Mouse (Mus musculus): ENCODE results near the gene Olfr998. TPM values are rescaled to one million over a fixed set of nuclear protein-coding genes. Genes with fewer than 3 reads are reported as not detected.
"Not testable (repeated sequence)": the region's sequence is repeated elsewhere in the genome, so short reads cannot be mapped to it uniquely, and the experiment has no call there.

Olfr998 gene
- not detected in 2 replicates for total RNA-seq (2021)
- long read RNA-seq = 0 reads

DNA sequence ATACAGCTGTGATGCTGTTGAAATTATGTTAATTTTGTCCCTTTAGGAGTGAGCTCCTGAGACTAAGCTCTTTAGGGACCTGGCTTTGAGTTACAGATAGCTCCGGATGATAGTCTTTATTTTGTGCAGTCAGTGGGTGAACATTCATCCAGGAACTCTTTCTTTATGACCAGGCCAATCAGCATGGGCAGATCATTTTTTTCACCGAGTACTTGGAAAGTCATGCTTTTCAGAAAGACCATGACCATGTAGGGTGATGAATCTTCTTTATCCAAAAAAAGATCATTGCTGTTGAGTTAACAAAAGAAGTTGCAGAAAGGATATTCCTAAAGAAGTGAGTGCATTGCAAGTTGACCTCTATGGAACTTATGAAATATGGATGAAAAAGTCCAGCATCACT lies at the start of gene Olfr998:
Gene Olfr998, plus strand, starts transcription at position 301 of the 400 bp plus-strand sequence.
- DNase-seq = not testable (repeated sequence)

DNA sequence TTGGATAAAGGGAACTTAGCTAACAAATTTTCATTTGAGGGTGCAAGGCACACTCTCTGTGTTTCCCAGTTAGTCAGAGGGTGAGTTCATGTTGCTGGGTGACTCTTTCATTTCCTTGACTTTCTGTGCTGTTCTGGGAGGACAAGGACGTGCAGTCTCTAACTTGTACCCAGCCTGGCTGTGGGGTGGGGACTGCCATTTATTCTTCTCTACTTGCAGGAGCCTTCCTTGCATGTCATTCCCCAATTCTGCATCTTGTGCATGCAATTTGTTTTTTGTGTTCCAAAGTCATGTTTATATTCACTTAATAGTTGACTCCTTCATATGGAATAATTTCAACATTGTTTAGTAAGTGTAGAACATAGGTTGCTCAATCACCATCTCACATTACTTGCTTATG lies 33.9 kb upstream of the Olfr998 start:
- DNase-seq = no peak

DNA sequence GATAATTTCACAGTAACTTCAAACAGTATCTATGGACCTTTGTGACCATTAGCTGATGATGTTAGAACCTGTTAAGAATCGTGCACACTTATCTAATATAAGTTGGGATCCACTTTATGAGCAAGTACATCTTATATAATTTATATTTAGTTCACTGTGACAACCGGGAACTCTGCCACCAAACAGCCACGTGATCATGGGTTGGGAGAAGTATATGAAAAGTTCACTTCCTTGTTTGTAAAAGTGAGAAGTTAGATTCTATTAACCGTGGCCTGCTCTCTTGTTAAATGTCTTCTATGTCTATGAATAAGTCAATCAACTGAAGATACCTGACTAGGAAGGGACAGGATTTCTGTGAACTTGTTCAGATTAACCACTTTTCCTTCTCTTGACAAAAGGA lies 28.5 kb upstream of the Olfr998 start:
- no peak for DNase-seq

DNA sequence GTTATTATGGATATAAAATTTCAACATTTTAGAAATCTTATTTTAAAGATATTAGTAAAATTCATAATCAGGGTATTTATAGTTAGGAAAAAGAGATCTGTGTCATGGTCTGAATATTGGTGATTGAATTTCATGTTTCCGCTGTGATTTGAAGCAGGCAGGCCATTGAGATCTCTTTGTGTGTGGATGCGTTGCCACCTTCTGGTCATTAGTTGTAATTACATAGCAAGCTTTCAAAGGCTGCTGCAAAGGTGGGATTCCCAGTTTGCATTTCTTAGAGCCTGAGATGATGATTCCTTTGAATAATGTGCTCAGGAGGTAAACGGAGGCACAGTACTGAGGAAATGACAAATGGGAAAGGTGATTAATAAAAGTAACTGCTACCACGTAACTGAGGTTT lies 27.6 kb upstream of the Olfr998 start:
- no peak for DNase-seq

DNA sequence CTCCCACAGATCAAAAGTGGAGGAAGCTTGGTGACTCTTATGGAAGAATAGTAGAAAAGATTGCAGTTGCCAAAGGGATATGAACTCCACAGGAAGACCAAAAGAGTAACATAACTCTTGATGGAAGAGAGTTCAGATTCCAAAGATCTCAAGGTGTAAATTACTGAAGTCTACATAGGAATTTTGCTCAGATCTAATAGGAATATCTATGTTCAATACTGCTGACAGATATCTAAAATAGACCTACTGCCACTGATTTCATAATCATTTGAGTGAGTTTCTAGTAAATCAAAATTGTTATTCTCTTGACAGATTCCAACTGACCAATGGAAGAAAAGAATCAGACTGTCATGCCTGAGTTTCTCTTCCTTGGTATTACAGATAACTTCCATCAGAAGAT lies 9.8 kb upstream of the Olfr998 start, which contains the start of gene Olfr996:
Gene Olfr996, plus strand, starts transcription at position 301 of the 400 bp plus-strand sequence.
- DNase-seq = no peak

DNA sequence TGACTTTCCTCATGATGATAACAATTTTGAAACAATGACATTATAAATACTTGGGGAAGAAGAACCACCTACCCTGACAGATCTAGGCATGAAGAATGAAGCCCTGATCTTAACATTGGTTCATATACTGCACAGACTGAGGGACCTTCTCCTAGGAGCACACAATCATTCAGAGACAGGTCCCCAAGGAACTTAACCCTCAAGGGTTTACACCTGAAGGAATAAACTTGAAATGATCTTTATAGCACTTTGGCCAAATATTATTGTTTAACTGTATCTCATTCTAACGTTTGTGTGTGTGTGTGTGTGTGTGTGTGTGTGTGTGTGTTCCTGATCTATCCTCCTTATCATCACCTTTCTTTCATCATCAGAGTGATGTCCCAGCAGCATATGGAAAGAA lies 23.1 kb downstream of the Olfr998 start, which contains the start of gene Olfr1000:
Gene Olfr1000, minus strand, starts transcription at position 101 of the 400 bp plus-strand sequence.
- no peak for DNase-seq

Other genes starting within 250 kb of the Olfr998 start
- not detected in 2 replicates for gene Olfr987, start 249.6 kb upstream of the Olfr998 start, total RNA-seq (2021)
- gene Olfr988, start 225.7 kb upstream of the Olfr998 start, total RNA-seq (2021) = not detected in 2 replicates
- not detected in 2 replicates for gene Olfr992, start 179.5 kb upstream of the Olfr998 start, total RNA-seq (2021)
- gene Olfr993, start 174.1 kb upstream of the Olfr998 start, total RNA-seq (2021) = not detected in 2 replicates
- gene Olfr994, start 152.5 kb upstream of the Olfr998 start, total RNA-seq (2021) = not detected in 2 replicates
- gene Olfr995, start 145.3 kb upstream of the Olfr998 start, total RNA-seq (2021) = not detected in 2 replicates
- 0.38 and 0.39 TPM in 2 replicates for gene 4833423E24Rik, start 69.9 kb upstream of the Olfr998 start, total RNA-seq (2021)
- gene Olfr996, start 9.7 kb upstream of the Olfr998 start, total RNA-seq (2021) = not detected in 2 replicates
- not detected in 2 replicates for gene Olfr1000, start 23.0 kb downstream of the Olfr998 start, total RNA-seq (2021)
- gene Olfr1002, start 61.8 kb downstream of the Olfr998 start, total RNA-seq (2021) = not detected in 2 replicates
- not detected in 2 replicates for gene Olfr154, start 75.5 kb downstream of the Olfr998 start, total RNA-seq (2021)
- gene Olfr1006, start 89.8 kb downstream of the Olfr998 start, total RNA-seq (2021) = not detected in 2 replicates
- gene Olfr1008, start 100.5 kb downstream of the Olfr998 start, total RNA-seq (2021) = not detected in 2 replicates
- gene Olfr1009, start 126.5 kb downstream of the Olfr998 start, total RNA-seq (2021) = 0.30 TPM in 1 of 2 replicates, not detected in the other
- not detected in 2 replicates for gene Olfr1012, start 173.8 kb downstream of the Olfr998 start, total RNA-seq (2021)
- gene Olfr1013, start 178.2 kb downstream of the Olfr998 start, total RNA-seq (2021) = 0.06 TPM in 1 of 2 replicates, not detected in the other
- 0.38 TPM in 1 of 2 replicates, not detected in the other for gene Olfr1014, start 183.8 kb downstream of the Olfr998 start, total RNA-seq (2021)
- gene Olfr1015, start 193.1 kb downstream of the Olfr998 start, total RNA-seq (2021) = not detected in 2 replicates
- not detected in 2 replicates for gene Olfr1016, start 213.6 kb downstream of the Olfr998 start, total RNA-seq (2021)
- not detected in 2 replicates for gene Olfr1018, start 229.5 kb downstream of the Olfr998 start, total RNA-seq (2021)

All from adrenal gland, postnatal 25 days (tissue).